Mouse (Mus musculus) liver, adult 2 months (tissue): ENCODE data around the gene Hgd.

Experiments used
- CTCF ChIP-seq: fragments of 200-500 bp; IDR thresholded peaks from 2 replicates; pipeline ENCODE4 v1.5.1; 2011; ENCODE audit warnings: low read depth, low read length, control low read depth
- POLR2A ChIP-seq: fragments of 200-500 bp; IDR thresholded peaks from 2 replicates; pipeline ENCODE4 v1.6.1; 2011; ENCODE audit warnings: low read length, control low read depth; ENCODE audit not compliant: insufficient read depth; ENCODE audit errors: extremely low read depth

DNA sequence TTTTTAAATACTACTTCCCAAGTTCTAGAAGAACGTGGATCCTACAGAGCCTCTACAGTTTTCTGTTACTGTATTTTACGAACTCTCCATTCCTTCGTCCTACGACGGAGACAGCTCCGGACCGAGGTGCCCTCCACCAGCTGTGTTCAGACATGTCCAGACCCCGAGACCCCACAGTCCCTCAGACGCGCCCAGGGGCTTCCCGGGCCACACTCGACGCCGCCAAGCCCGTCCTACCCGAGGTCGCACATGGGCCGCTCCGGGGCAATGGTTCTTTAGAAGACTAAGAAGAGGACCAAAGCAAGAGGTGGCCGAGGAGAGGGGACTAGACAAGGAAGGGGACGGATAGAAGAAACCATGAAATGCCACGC lies 40.7 kb upstream of the Hgd start:
- TF ChIP-seq CTCF (no peak), POLR2A (no peak)
